Mouse (Mus musculus): ENCODE data around the gene Slc4a10. TPM values are rescaled to one million over a fixed set of nuclear protein-coding genes. Genes with fewer than 3 reads are reported as not detected.

The Slc4a10 gene
- not detected in 2 replicates for polyA plus RNA-seq (2012)

GRCm38 (mm10) chr2:62046421-62046845 is at the start of gene Slc4a10:
Gene Slc4a10 (plus strand): TSS chr2:62046462.

Other genes starting within 250 kb of the Slc4a10 start
- 0.18 and 0.38 TPM in 2 replicates for gene Tbr1, start 243.5 kb upstream of the Slc4a10 start, polyA plus RNA-seq (2012)